Comparison of ENCODE assay signal across 10 mouse cellular contexts in genomic region chr2:130597601-130598010, GRCm38 (mm10). TPM values are rescaled to one million over a fixed set of nuclear protein-coding genes. Genes with fewer than 3 reads are reported as not detected.
A peak's percentile ranks its signal among the peaks of the same experiment; 100 is the strongest.
DNase-seq lines count a peak whose midpoint lies in the region; ATAC-seq and TF ChIP-seq lines count a peak whose summit lies in the region.
"Had no signal": no experiment of that assay in that cellular context is flagged by ENCODE, and none has a peak within 500 bp of the region (broad histone marks: within the 10 kb centered on the region; RNA-seq: fewer than 3 reads in every experiment).

No protein-coding gene starts in this region.

- no peak overlapping the region for H3K9ac ChIP-seq in MEL (ENCODE audit: control insufficient read depth, low read depth, low read length, poor library complexity, severe bottlenecking)

- peak; percentile 96 for TF ChIP-seq EP300 in MEL (IDR thresholded peaks at IDR 0.05; ENCODE audit: low read depth in 1 of 2, low read length in 2 of 2)

- H3K9me3 ChIP-seq in MEL (replicated peaks; ENCODE audit: insufficient read depth, low read length), result no peaks in the 10 kb centered on the region

- peak; percentile 51 to 62; a peak in 2 of 4 replicates for ATAC-seq in hematopoietic stem cell, adult 5-6 weeks (replicated peaks in 1 of 2; ENCODE audit: insufficient read depth in 1 of 2, low FRiP score in 2 of 2, low TSS enrichment in 1 of 2, low read depth in 1 of 2, poor library complexity in 2 of 2, severe bottlenecking in 2 of 2)

- TF ChIP-seq RAD21 in MEL (IDR thresholded peaks at IDR 0.05; ENCODE audit: low read depth, low read length), result peak; percentile 29

- intact Hi-C loops in heart, postnatal 25 days (cut with DNase I), result loop anchor here (5.0 kb wide), 1 partner anchor 35 kb away; the partner anchor contains the start of gene Mrps26

- no peak for TF ChIP-seq POLR2A in MEL (IDR thresholded peaks at IDR 0.05; ENCODE audit: control insufficient read depth in 1 of 2, insufficient read depth in 1 of 2, low read depth in 1 of 2, low read length in 2 of 2, poor library complexity in 1 of 2)

- peak; percentile 49 for DNase-seq in heart, postnatal 4 days
- no peak for DNase-seq in heart, postnatal 25 days (ENCODE audit: low spot score)
- peak; percentile 84 for DNase-seq in 416B (ENCODE audit: low read depth)
- peak; percentile 81 for DNase-seq in MEL (ENCODE audit: low read depth, low spot score)
- DNase-seq in lung, postnatal 14 days, result peak; percentile 24
- no peak for DNase-seq in adrenal gland, adult 2 months
- no peak for DNase-seq in thymus, postnatal 4 days

- peaks cover 27 to 34% of the 10 kb centered on the region in 2 experiments for H3K4me1 ChIP-seq in MEL (ENCODE audit: control insufficient read depth in 1 of 2, insufficient read depth in 2 of 2, low read length in 2 of 2)

- peak overlapping the region; percentile 46 for H3K27ac ChIP-seq in MEL (ENCODE audit: control insufficient read depth, low read depth, low read length)

- H3K79me2 ChIP-seq in MEL (ENCODE audit: control insufficient read depth, insufficient read depth, low read length, poor library complexity), result no peaks in the 10 kb centered on the region

- no peaks in the 10 kb centered on the region for H3K27me3 ChIP-seq in MEL (ENCODE audit: control insufficient read depth in 1 of 2, insufficient read depth in 2 of 2, low read length in 2 of 2)

- H3K36me3 ChIP-seq in MEL (ENCODE audit: control insufficient read depth in 1 of 2, insufficient read depth in 2 of 2, low read length in 2 of 2), result peaks cover 0 to 36% of the 10 kb centered on the region in 2 experiments

- TF ChIP-seq CTCF in MEL (IDR thresholded peaks at IDR 0.05 in 2 of 3, conservative IDR thresholded peaks at IDR 0.05 in 1 of 3; ENCODE audit: control insufficient read depth in 1 of 3, insufficient read depth in 1 of 3, low read depth in 2 of 3, low read length in 3 of 3, poor library complexity in 1 of 3, severe bottlenecking in 1 of 3), result peak; percentile 30 to 78 (median 56); a peak in 5 of 6 replicates

- no peak overlapping the region for H3K4me3 ChIP-seq in MEL (ENCODE audit: control insufficient read depth in 1 of 2, insufficient read depth in 1 of 2, low read depth in 2 of 2, low read length in 2 of 2)

TF ChIP-seq in MEL, 35 proteins besides CTCF, POLR2A, EP300 and RAD21:
- TF ChIP-seq MYB (IDR thresholded peaks at IDR 0.05; ENCODE audit: low read depth, low read length) (no peak), TCF12 (IDR thresholded peaks at IDR 0.05; ENCODE audit: low read depth, low read length) (peak; percentile 98), MYC (IDR thresholded peaks at IDR 0.05; ENCODE audit: low read depth, low read length) (peak; percentile 43; the same call in 1 of the 2 replicates), GATA1 (IDR thresholded peaks at IDR 0.05; ENCODE audit: low read depth, low read length) (peak; percentile 98), MAFK (IDR thresholded peaks at IDR 0.05; ENCODE audit: borderline replicate concordance, low read depth, low read length) (peak; percentile 46; the same call in 1 of the 2 replicates), SMC3 (IDR thresholded peaks at IDR 0.05; ENCODE audit: low read depth, low read length) (peak; percentile 33), SIN3A (IDR thresholded peaks at IDR 0.05; ENCODE audit: low read length) (peak; percentile 62), BHLHE40 (IDR thresholded peaks at IDR 0.05; ENCODE audit: borderline replicate concordance, low read depth, low read length) (peak; percentile 76; the same call in 1 of the 2 replicates), RCOR1 (IDR thresholded peaks at IDR 0.05; ENCODE audit: low read depth, low read length) (peak; percentile 97), E2F4 (IDR thresholded peaks at IDR 0.05; ENCODE audit: borderline replicate concordance, low read depth, low read length) (no peak), ZMIZ1 (IDR thresholded peaks at IDR 0.05; ENCODE audit: low read depth, low read length) (no peak), MXI1 (IDR thresholded peaks at IDR 0.05; ENCODE audit: low read depth, low read length) (peak; percentile 27; the same call in 1 of the 2 replicates), ELF1 (IDR thresholded peaks at IDR 0.05; ENCODE audit: low read depth, low read length) (peak; percentile 9; the same call in 1 of the 2 replicates), TAL1 (IDR thresholded peaks at IDR 0.05; ENCODE audit: low read length) (peak; percentile 72), ETS1 (IDR thresholded peaks at IDR 0.05; ENCODE audit: low read depth, low read length) (peak; percentile 92)

RNA-seq across cellular contexts. Expression of gene Avp, which starts 15.3 kb away (rescaled TPM):
- total RNA-seq in heart, postnatal 4 days (2021), result 1 to 10 TPM in 1 of 2 experiments, under 1 TPM in 1; 0.83 to 1.5 TPM
- 1 to 10 TPM; 2.1 to 2.7 TPM for total RNA-seq in heart, postnatal 25 days (2021)
- not detected in 2 replicates for total RNA-seq in MEL (2012; rRNA removed)
- not detected for polyA plus RNA-seq in MEL (2012; ENCODE audit: insufficient read depth in 1 of 2, insufficient read length in 2 of 2, low read depth in 1 of 2, low replicate concordance in 2 of 2, missing spikeins in 1 of 2)
- not detected in 2 replicates for total RNA-seq in hematopoietic stem cell, adult 5-6 weeks (2017)
- total RNA-seq in adrenal gland, adult 2 months (2021), result not detected
- not detected in 2 replicates for polyA plus RNA-seq in adrenal gland, adult 2 months (2012; rRNA removed)
- polyA plus RNA-seq: stomach, embryonic 14.5 days had no signal

RNA-seq across cellular contexts. Expression of gene Oxt, which starts 21.6 kb away (rescaled TPM):
- total RNA-seq in heart, postnatal 4 days (2021), result not detected
- total RNA-seq in heart, postnatal 25 days (2021), result not detected
- not detected in 2 replicates for total RNA-seq in MEL (2012; rRNA removed)
- under 1 TPM in 1 of 2 experiments, not detected in 1; 0.14 TPM for polyA plus RNA-seq in MEL (2012; ENCODE audit: insufficient read depth in 1 of 2, insufficient read length in 2 of 2, low read depth in 1 of 2, low replicate concordance in 2 of 2, missing spikeins in 1 of 2)
- not detected in 2 replicates for total RNA-seq in hematopoietic stem cell, adult 5-6 weeks (2017)
- not detected for total RNA-seq in adrenal gland, adult 2 months (2021)
- not detected in 2 replicates for polyA plus RNA-seq in adrenal gland, adult 2 months (2012; rRNA removed)
- total RNA-seq: layer of hippocampus, adult 18-20 months had no signal
- polyA plus RNA-seq: stomach, embryonic 14.5 days had no signal

RNA-seq across cellular contexts. Expression of gene Fastkd5, which starts 32.2 kb away (rescaled TPM):
- 1 to 10 TPM; 8.1 to 9.2 TPM for total RNA-seq in heart, postnatal 4 days (2021)
- total RNA-seq in heart, postnatal 25 days (2021), result 1 to 10 TPM; 7.7 to 8.5 TPM
- total RNA-seq in MEL (2012; rRNA removed), result 13.6 and 15.3 TPM in 2 replicates
- polyA plus RNA-seq in MEL (2012; ENCODE audit: insufficient read depth in 1 of 2, insufficient read length in 2 of 2, low read depth in 1 of 2, low replicate concordance in 2 of 2, missing spikeins in 1 of 2), result 10 to 100 TPM in 1 of 2 experiments, not detected in 1; 11.7 TPM
- total RNA-seq in hematopoietic stem cell, adult 5-6 weeks (2017), result 17.7 and 20.2 TPM in 2 replicates
- total RNA-seq in adrenal gland, adult 2 months (2021), result 10 to 100 TPM in 1 of 2 experiments, 1 to 10 TPM in 1; 10.0 to 16.1 TPM
- polyA plus RNA-seq in adrenal gland, adult 2 months (2012; rRNA removed), result 0.40 and 0.52 TPM in 2 replicates

RNA-seq across cellular contexts. Expression of gene Ubox5, which starts 32.2 kb away (rescaled TPM):
- 1 to 10 TPM; 5.5 TPM for total RNA-seq in heart, postnatal 4 days (2021)
- 1 to 10 TPM; 4.0 to 4.2 TPM for total RNA-seq in heart, postnatal 25 days (2021)
- 5.1 and 5.4 TPM in 2 replicates for total RNA-seq in MEL (2012; rRNA removed)
- polyA plus RNA-seq in MEL (2012; ENCODE audit: insufficient read depth in 1 of 2, insufficient read length in 2 of 2, low read depth in 1 of 2, low replicate concordance in 2 of 2, missing spikeins in 1 of 2), result 10 to 100 TPM in 1 of 2 experiments, not detected in 1; 11.2 TPM
- 6.3 and 9.4 TPM in 2 replicates for total RNA-seq in hematopoietic stem cell, adult 5-6 weeks (2017)
- total RNA-seq in adrenal gland, adult 2 months (2021), result 1 to 10 TPM; 6.4 to 7.1 TPM
- polyA plus RNA-seq in adrenal gland, adult 2 months (2012; rRNA removed), result 5.8 and 6.3 TPM in 2 replicates

RNA-seq across cellular contexts. Expression of gene Mrps26, which starts 34.1 kb away (rescaled TPM):
- 10 to 100 TPM; 78.0 to 86.6 TPM for total RNA-seq in heart, postnatal 4 days (2021)
- total RNA-seq in heart, postnatal 25 days (2021), result 10 to 100 TPM; 73.0 to 73.7 TPM
- 108 and 121 TPM in 2 replicates for total RNA-seq in MEL (2012; rRNA removed)
- 100 to 1,000 TPM in 1 of 2 experiments, not detected in 1; 154 TPM for polyA plus RNA-seq in MEL (2012; ENCODE audit: insufficient read depth in 1 of 2, insufficient read length in 2 of 2, low read depth in 1 of 2, low replicate concordance in 2 of 2, missing spikeins in 1 of 2)
- 34.9 and 37.2 TPM in 2 replicates for total RNA-seq in hematopoietic stem cell, adult 5-6 weeks (2017)
- total RNA-seq in adrenal gland, adult 2 months (2021), result 10 to 100 TPM; 51.8 to 67.1 TPM
- 148 and 163 TPM in 2 replicates for polyA plus RNA-seq in adrenal gland, adult 2 months (2012; rRNA removed)

Comparison
In these comparisons a context has a peak if more than half of its experiments do, and no peak if none do; other contexts are left out.
1. DNase-seq: peak in heart, postnatal 4 days (single experiment), 416B (single experiment), MEL (single experiment) and lung, postnatal 14 days (single experiment); none in heart, postnatal 25 days (single experiment), adrenal gland, adult 2 months (single experiment) and thymus, postnatal 4 days (single experiment).